Mouse (Mus musculus): Measurements from ENCODE around the gene Arhgap10.

The Arhgap10 gene

GRCm38 (mm10) chr8:77515786-77516185, 2.0 kb downstream of the Arhgap10 start:
- no peak for DNase-seq

GRCm38 (mm10) chr8:77515201-77515600, 2.6 kb downstream of the Arhgap10 start:
- no peak for DNase-seq

GRCm38 (mm10) chr8:77511750-77512493, 5.8 kb downstream of the Arhgap10 start:
- no peak for DNase-seq

- no peak for DNase-seq
These were observed 7.3 kb downstream of the Arhgap10 start for GRCm38 (mm10) chr8:77510426-77510825.

- no peak for DNase-seq
These were observed 8.7 kb downstream of the Arhgap10 start for GRCm38 (mm10) chr8:77509044-77509443.

GRCm38 (mm10) chr8:77507510-77508035, 10.2 kb downstream of the Arhgap10 start:
- DNase-seq = no peak

GRCm38 (mm10) chr8:77506539-77506938, 11.2 kb downstream of the Arhgap10 start:
- no peak for DNase-seq

- no peak for DNase-seq
These were observed 15.2 kb downstream of the Arhgap10 start for GRCm38 (mm10) chr8:77502547-77502946.

GRCm38 (mm10) chr8:77501131-77501530, 16.6 kb downstream of the Arhgap10 start:
- no peak for DNase-seq

GRCm38 (mm10) chr8:77500264-77500663, 17.5 kb downstream of the Arhgap10 start:
- no peak for DNase-seq

GRCm38 (mm10) chr8:77497442-77497841, 20.3 kb downstream of the Arhgap10 start:
- DNase-seq = no peak

GRCm38 (mm10) chr8:77496253-77496652, 21.5 kb downstream of the Arhgap10 start:
- DNase-seq = no peak

- DNase-seq = no peak
These were observed 23.1 kb downstream of the Arhgap10 start for GRCm38 (mm10) chr8:77494376-77495328.

- no peak for DNase-seq
These were observed 25.2 kb downstream of the Arhgap10 start for GRCm38 (mm10) chr8:77492356-77493058.

GRCm38 (mm10) chr8:77491231-77491923, 26.4 kb downstream of the Arhgap10 start:
- no peak for DNase-seq

GRCm38 (mm10) chr8:77490095-77490781, 27.5 kb downstream of the Arhgap10 start:
- DNase-seq = no peak

GRCm38 (mm10) chr8:77489235-77489634, 28.5 kb downstream of the Arhgap10 start:
- no peak for DNase-seq

GRCm38 (mm10) chr8:77488215-77488606, 29.5 kb downstream of the Arhgap10 start:
- no peak for DNase-seq

- DNase-seq = no peak
These were observed 30.1 kb downstream of the Arhgap10 start for GRCm38 (mm10) chr8:77487590-77488214.

- no peak for DNase-seq
These were observed 31.0 kb downstream of the Arhgap10 start for GRCm38 (mm10) chr8:77486749-77487148.

- no peak for DNase-seq
These were observed 32.9 kb downstream of the Arhgap10 start for GRCm38 (mm10) chr8:77484817-77485216.
